Mouse (Mus musculus) lung, postnatal 4 days (tissue): ENCODE data around the gene Fhod1.

Source experiments
- DNase-seq, 2 experiments: peaks; one replicate each; pipeline ENCODE4 v3.0.0; 2021

Fhod1 gene

DNA sequence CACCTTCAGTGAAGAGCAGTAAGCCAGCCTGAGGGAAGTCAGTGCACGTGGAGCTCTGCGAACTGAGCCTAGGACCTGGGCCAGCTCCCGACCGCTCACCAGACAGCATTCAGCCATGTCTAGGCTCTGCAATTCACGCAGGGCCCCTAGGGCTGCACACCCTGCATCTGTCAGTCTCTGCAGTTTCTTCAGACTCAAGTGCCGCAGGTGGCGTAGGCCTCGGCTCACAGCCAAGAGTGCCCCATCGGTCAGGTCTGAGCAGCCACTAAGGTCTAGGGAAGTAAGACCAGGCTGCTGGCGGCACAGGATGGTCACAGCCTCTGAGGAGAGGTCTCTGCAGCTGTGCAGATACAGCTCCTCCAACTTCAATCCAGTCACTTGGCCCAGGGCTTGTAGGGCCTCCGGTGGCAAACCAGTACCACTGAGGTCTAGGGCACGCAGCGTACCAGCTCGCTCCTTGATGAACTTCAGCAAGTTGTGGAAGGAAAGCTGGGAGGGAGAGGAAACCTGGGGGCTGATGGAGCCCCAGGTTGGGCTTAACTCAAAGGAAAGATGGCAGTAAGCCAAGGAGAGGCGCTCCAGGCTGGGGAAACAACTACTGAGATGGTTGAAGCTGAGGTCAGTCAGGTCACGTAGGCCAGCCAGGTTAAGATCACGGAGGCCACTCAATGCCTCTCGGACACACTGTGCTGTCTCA is 32.5 kb downstream of the Fhod1 start:
- peak in 1 of 2 experiments; percentile 48 for DNase-seq

GRCm38 (mm10) chr8:105313622-105314402 is 33.9 kb downstream of the Fhod1 start:
- no peak for DNase-seq

GRCm38 (mm10) chr8:105312891-105313481 is 34.8 kb downstream of the Fhod1 start:
- no peak for DNase-seq

DNA sequence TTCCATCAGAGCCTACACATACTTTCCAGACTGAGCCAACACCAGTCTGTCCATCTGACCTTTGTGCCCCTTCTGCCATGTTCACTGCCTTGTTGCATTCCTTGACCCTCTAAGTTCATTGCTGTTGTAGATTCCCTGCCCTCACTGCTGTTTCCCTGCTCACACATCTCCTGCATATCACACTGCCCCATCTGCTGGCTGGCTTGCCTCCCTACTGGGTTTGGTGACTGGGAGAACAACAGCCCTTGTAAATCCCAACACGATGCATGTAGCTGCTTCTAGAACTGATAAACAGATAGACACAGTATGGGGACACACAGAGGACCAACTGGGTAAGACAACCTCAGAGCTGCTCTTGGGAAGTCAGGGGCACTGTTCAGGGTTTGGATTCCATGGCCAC is 36.0 kb downstream of the Fhod1 start:
- no peak for DNase-seq

DNA sequence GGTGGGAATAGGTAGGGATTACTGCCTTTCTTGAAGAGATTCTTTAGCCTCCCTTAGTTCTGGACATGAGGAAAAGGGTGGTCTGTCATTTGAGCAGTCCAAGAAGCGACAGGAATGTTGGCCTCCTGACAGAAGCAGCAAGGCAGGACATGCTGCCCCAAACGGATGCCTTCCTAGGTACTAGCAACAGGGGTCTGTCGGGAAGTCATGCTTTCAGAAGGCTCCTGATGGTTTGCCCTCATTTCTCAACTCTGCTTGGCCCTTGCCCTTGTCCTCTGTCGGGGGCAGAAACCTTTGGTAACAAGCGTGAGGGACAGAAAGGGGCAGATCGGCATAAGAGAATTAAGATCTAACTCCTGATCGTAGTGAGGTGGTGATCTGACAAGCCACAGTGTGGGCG is 37.6 kb downstream of the Fhod1 start:
- no peak for DNase-seq

DNA sequence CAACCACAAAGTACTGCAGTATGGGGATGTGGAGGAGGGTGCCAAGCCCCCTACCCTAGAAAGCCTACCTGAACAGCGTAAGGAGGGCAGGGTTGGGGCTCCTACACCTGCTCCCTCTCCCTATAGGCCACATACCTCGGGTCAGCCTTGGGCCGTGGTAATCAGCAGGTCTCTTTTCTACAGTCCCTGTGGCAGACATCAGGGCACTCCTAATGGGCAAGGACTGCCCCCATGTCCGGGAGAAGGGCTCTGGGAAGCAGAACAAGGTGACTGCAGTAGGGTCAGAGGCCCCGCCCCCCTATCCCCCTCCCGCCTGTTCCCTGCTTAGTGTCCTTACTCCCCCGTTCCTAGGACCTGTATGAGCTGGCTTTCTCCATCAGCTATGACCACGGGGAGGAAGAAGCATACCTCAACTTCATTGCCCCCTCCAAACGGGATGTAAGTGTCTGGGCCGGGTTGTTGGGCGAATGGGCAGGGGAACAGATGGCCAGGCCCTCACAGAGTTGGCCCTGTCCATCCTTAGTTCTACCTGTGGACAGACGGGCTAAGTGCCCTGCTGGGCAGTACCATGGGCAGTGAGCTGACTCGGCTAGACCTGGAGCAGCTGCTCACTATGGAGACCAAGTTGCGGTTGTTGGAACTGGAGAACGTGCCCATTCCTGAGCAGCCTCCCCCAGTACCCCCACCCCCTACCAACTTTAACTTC is 38.5 kb downstream of the Fhod1 start:
- no peak for DNase-seq

- no peak for DNase-seq
These were observed 39.3 kb downstream of the Fhod1 start for GRCm38 (mm10) chr8:105308428-105308827.

- DNase-seq, result no peak
These were observed 40.1 kb downstream of the Fhod1 start for GRCm38 (mm10) chr8:105307670-105308069.

GRCm38 (mm10) chr8:105306146-105306691 is 41.5 kb downstream of the Fhod1 start:
- no peak for DNase-seq

GRCm38 (mm10) chr8:105305211-105306145 is 42.3 kb downstream of the Fhod1 start, which contains the start of gene Elmo3:
TSS of gene Elmo3 (plus strand) at chr8:105305601.
- peak; percentile 81 to 91 for DNase-seq

DNA sequence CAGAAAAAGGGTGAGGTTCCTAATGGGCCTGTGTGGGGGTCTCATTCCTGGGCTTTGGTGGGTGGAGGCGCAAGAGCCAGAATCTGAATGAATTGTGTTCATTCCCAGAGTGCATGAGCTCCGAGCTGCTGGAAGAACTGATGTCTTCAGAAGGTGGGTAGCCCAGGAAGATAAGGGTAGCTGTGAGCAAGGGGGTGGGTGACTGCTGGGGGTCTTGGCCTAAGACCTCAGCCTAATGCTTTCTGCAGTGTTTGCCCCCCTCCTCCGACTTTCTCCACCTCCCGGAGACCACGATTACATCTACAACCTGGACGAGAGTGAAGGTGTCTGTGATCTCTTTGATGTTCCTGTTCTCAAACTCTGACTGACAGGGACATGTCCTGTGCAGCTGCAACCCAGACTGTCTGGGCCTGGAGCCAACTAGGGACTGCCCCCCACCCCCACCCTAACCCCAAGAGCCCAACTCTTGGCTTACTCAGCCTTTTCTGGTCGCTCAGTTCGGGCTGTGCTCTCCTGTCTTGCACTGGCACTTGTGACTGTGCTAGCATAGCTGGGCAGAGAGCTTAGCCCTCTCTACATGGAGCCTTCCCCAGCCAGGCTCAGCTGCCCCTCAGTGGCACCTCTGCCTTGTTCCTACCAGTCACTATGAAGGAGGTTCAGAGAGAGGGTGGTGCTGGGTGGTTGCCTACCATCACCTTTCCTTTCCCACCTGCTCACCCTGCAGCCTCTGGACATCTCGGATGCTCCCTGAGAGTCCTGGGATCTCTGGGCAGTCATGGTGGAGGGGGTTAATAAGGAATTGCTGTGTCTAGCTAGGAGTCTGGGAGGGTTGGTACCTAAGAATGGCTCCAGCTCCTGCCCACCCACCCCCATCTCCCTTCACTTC is 43.2 kb downstream of the Fhod1 start:
- no peak for DNase-seq

DNA sequence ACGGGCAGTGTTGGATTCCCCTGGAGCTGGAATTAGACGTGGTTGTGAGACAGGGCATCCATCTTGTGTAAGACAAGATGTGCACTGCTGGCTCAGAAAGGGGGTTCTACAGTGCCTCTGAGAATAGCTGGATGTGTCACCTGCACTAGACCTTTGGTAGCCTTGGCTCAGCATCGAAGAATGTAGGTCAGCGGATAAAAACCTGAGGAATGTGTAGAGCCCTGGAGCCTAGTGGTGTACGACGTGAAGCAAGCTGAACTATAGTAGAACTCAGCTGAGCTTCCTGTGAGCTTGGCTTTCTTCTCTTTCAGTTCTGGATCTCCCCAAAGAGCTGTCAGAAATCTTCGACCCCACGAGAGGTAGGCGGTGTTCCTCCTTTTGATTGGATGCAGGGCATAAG is 43.9 kb downstream of the Fhod1 start:
- DNase-seq, result no peak

DNA sequence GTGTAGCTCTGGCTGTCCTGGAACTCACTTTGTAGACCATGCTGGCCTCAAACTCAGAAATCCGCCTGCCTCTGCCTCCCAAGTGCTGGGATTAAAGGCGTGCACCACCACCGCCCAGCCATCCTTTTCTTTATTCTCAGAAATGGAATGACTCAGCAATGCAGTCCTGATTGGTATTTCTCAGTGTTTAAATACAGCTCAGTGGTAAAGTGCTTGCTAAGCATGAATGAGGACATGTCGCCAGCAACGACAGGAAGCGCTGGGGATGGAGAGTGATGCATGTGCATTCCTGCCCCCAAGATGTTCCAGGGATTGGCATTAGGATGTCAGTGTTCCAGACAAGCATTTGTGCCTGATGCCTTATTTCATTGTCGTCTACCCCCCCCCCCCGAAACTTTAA is 44.4 kb downstream of the Fhod1 start:
- no peak for DNase-seq

- DNase-seq, result no peak
These were observed 47.8 kb downstream of the Fhod1 start for GRCm38 (mm10) chr8:105299962-105300361.

DNA sequence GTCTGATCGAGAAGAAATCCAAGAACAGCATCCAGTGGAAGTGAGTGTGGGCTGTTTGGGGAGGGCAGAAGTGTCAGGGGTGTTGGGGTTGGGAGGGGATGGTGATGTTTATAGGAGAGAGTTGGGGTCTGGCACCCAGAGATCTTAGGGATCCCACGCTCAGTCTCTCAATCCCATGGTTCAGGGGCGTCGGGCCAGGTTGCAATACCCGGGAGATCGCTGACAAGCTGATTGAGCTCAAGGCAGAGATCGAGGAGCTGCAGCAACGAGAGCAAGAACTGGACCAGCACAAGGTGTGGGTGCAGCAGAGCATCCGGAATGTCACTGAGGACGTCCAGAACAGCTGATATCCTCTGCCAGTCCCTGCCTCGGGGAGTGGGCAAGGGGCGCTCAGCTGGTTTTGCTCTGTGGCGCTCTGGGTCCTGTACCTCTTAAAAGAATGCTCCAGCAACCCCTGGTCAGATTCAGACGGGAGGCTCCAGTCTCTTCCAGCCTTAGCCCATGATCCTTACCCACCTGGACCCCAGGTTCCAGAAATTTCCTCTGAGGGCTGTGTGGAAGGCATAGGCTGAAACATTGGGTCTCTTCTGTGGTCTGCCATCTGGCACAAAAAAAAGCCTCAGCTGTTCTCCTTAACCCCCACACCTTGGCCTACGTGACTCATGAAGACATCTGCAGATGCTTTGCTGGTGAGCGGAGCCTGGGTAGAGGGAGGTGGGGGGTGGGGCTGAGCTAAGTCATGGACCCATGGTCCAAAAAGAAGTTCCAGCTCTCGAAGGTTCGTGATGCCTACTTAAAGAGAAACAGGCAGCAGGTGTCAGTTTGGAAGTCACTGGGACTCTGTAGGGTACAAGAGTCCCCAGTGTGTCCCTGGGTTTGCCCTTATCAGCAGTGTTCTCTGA is 49.2 kb downstream of the Fhod1 start:
- DNase-seq, result peak in 1 of 2 experiments; percentile 19

- DNase-seq, result peak; percentile 94 to 96
These were observed 50.1 kb downstream of the Fhod1 start, which contains the start of gene E2f4 for GRCm38 (mm10) chr8:105297511-105298192. TSS of gene E2f4 (plus strand) at chr8:105297663.

GRCm38 (mm10) chr8:105295895-105296573 is 51.7 kb downstream of the Fhod1 start, which contains the start of gene Exoc3l:
TSS of gene Exoc3l (minus strand) at chr8:105296101.
- peak; percentile 46 to 67 for DNase-seq

DNA sequence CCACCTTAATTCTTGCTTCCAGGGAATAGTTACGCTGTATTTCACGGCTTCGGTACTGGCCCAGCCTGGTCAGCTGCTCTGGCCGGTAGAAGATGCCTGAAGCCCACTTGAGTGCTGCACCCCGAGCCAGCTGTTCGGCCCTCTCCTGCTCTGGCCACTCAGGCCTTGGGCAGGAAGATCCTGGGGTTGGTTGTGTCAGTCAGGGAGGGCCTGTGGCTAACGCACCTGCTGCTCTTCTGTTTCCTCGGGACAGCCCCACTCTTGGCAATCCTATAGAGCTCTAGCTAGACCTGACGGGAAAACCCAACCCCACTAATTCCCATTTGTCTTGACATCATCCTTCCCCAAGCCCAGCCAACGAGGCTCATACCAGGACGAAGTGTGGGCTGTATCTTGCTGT is 52.5 kb downstream of the Fhod1 start:
- no peak for DNase-seq
